Mouse (Mus musculus) WW6 (cell line): ENCODE results near the gene Rnf207.

Experiments
- DNase-seq: peaks from one replicate; pipeline ENCODE4 v3.0.0-alpha.2; 2013; ENCODE audit warnings: low read depth, low spot score

Gene Rnf207

DNA sequence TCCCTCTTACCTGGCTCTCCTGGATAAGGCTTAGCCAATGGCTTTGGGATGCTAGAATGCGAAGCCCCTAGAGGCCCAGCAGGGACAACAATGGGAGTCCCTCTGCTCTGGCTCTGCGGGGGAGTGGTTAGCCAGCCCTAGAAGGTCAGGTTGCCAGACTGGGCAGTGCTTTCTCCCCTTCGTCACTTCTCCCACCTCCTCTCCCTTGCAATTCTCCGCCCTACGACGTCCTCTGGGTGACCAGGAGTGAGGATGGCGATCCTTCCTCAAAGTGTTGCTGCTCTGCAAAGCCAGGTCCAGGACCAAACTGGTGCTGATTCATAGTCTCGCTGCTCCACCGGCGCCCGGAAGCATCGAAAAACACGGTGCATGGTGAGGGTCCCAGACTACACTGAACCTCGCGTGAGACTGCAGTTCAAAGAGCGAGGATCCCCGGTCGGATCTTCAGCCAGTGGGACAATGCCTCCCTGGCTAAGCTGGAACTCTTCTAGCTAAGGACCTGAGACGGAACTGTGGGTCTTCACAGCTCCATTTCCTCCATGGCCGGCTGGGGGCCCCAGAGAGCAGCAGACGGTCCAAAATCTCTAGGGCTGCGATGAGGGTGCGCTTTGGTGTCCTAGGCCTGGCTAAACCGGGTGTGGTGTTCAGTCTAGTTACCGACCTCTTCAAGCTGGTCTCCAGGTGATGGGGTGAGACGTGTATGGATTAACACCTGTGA is at the start of gene Rnf207:
Gene Rnf207, minus strand, starts transcription at position 477 of the 718 bp plus-strand sequence.
- no peak for DNase-seq

DNA sequence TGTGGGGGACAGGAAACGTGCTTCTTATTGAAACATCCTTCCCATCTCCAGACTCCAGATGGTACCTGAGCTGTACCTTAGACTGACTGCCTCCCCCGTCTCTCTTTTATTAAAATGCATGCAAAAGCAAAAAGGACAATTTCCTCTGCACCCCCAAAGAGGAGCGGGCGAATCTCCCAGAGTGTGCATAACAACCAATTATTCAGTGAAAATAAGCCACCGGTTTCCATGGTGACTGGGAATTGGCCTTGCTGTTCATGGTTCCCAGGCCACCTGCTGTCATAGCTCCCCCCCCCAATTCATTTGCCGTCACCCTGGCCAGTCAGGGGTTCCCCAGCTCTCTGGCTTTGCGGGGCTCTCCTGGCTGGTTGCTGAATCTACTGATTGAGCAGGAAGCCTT is 46.4 kb upstream of the Rnf207 start:
- DNase-seq: no peak

DNA sequence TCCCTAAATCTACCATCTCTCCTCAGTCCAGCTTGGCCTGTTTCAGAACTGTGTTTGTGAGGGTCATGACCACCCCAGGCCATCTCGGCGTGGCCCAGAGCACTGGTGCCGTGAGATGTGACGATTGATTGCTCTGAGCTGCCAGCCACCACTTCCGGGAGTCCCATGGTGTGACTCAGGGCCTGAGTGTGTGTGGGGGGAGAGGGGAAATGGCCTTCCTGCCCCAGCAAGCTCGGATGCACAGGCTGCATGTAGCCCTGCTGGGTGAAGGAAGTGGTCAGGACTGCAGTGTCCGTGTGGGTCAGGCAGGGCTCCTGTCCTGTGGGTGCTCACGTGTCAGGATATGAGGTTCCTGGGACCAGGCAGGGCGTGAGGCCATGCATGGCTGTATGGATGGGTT is 43.4 kb upstream of the Rnf207 start:
- DNase-seq: no peak

DNA sequence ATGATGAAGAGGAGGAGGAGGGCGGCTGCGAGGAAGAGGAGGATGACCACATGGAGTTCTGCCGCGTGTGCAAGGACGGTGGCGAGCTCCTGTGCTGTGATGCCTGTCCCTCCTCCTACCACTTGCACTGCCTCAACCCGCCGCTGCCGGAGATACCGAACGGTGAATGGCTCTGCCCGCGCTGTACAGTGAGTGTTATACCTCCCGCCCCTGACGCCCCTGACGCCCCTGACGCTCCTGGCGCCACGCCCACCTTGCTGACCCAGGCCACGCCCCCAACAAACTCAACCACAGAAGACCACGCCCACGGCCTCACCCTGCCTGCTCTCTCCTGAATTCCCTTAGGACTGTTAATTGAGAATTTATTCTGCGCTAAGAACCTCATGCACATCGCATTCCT is 42.1 kb upstream of the Rnf207 start:
- peak; percentile 73 for DNase-seq

DNA sequence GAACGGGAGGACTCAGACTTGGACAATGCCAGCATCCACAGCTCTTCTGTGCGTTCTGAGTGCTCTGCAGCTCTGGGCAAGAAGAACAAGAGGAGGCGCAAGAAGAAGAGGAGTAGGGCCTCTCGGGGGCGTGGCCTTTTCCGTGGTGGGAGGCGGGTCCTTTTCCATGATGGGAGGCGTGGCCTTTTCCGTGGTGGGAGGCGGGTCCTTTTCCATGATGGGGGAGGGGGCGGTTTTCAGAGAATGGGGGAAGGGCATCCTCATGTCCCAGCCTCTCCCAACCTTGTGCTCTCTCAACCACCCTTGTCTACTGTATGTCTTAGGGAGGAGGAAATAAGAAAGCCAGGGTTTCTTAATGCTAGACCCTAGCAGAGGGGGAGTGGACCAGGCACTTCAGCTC is 40.9 kb upstream of the Rnf207 start:
- no peak for DNase-seq

DNA sequence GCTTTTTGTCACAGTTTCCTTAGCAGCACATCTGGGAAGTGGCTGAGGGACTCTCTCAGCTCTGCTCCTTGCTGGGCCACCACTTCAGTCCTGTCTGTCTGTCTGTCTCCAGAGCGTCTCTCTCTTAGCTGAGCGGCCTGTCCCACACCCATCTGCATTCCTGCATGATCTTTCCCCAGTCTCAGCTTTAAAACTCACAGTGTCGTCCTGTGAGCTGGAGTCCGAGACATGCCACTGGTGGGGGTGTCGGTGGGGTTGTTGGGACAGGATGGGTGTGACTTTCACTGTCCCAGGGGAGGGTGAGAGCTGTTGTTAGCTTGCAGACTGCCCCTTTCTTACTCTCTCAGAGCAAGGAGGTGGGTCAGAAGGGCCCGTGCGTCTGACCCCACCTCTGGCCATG is 36.9 kb upstream of the Rnf207 start:
- no peak for DNase-seq

DNA sequence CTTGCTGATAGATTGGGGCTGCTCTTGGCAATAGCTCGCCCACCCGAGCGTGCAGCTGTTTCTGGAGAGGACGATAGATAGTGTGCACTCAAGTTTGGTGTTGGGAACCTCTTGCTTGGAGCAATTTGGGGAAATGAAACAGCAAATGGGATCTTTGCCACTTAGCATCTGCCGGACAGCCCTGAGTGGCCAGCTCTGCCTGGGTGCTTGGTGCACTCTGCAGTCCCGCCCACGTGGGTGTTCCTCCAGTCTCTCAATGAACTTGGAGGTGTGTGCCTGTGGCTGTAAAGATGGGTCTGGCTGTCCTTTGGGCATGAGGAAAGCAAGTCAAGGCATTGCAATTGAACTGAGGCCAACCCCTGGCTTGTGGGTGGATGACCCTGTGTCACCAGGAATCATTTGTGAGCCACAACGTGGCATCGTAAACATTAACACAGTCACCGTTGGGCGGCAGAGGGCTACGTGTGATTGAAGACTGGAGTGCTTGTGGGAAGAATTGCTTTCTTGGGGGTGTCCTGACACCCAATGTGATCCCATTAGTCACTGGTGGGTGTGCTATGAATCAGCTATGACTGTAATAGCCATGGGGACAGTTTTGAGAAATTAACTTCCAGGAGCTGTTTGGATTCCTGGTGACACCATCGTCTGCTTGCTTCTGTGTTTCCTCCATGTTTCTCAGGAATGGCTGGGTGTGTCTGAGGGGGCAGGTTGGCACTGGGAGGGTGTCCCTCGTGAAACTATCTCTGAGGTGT is 35.3 kb upstream of the Rnf207 start:
- no peak for DNase-seq

DNA sequence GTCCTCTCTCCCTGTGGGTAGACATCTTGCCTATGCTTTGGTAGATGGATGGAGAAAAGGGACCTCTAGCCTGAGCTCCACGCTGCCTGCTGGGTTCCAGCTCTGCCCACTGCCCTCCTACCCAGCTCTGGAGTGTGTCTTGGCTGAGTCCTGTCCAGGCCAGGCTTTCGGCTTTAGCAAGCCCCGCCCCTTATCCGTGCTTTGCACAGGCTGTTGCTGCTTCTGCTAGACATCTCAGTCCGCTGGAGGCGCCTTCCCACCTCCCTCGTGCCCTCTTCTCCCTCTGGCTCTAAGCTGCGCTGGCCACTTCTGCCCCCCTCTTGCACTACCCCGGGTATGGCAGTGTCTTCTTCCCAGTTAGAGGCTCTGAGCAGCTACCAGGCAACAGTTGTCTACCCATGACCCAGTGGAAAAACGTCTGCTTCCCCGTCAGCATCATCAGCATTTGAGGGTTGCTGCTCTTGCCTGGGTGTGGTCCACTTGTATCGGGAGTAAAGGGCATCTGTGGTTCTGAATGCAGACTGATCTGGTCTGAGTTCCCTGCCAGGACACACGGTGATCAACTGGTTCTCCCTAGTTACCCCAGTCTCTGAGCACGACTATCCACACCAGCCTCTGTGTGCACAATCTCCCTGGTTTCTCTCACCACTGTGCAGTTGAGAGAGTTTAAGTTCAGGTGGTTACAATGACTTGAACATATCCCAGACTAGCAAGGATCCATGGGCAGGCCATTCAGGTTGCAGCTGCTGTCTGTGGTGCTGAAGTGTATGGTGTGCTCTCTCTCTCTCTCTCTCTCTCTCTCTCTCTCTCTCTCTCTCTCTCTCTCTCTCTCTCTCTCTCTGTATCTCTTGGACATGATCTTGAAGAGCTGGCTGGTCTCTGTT is 32.9 kb upstream of the Rnf207 start:
- DNase-seq: no peak

DNA sequence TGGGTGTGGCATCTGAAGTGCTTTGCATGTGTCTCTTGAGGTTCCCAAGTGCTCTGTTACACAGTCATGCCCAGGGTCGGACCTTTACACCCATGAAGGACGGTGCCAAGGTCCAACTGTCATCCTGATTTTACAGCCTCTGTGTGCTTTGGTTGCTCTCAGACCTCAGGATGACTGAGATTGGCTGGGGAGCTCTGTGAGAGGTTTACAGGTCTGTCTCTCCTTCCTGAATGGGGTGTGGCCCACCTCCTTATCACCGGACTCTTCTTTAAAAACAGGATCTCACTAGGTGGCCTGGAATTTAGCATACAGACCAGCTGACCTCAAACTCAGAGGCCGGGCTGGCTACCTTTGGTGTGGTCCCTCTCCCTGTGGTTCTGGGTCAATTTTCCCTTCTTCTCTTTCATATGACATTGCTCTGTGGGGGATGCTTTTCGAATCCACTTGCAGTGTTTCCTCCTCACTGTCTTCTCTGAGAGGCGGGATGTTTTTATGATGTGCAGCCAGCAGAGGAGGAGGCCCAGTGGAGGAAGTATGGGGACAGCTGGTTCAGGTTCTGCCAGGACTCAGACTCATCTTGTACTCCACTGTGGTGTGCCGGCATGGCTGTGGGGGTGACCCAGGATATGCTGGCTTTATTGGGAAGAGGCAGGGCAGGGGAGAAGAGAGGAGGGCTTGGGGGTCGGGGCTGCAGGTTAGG is 32.1 kb upstream of the Rnf207 start:
- DNase-seq: no peak

DNA sequence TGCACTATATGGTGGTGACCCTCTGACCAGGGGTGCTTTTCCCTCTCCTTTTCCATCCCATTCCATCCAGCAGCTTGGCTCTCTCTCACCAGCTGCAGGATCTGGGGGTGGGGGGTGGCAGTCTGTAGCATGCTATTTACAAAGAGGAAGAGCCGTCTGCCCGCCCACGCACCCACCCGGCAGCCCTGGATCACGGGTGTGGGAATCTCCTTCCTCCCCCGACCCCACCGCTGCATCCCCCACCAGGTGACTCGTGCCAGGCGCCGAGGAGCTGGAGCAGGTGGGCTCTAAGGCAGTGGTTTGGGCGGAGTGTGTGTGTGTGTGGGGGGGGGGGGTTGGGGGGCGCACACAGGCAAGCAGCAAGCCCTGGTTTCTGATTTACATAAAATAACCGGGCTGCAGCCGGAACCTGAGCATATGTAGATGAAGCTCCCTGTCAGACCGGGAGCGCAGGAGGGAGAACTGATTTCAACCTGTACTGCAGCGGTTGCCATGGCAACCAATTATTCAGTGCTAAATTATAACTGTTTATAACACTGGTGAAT is 31.1 kb upstream of the Rnf207 start:
- DNase-seq: no peak

DNA sequence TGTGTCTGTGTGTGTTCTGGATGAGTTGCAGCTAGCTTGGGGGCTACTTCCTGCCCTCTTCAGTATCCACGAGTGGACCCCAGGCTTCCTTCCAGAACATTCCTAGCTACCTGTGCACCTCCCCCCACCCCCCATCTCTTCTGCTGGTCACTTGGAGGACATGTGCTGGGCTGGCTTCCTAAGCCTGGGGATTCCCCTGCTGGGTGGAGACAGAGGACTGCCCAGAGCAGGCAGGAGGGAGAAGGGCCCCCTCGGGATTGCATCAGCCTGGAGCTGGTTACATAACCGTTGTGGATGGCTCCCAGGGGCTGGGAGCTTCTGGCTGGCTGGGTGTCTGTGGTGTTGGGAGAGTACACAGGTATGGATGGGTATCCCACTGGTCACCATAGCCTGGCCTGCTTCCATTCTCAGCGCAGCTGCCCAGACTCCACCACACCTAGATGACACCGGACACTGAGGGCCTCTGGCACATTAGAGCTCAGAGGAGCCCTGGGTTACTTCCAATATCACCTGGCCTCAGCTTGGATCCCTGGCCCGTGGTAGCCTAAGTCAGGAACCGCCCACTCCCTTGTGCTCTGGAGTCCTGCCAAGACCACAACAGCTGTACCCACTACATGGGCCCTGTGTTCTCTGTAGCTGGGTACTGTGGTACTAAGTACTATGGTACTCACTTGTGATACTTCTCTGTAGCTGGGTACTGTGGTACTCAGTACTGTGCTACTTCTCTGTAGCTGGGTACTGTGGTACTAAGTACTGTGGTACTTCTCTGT is 26.5 kb upstream of the Rnf207 start:
- DNase-seq: no peak

DNA sequence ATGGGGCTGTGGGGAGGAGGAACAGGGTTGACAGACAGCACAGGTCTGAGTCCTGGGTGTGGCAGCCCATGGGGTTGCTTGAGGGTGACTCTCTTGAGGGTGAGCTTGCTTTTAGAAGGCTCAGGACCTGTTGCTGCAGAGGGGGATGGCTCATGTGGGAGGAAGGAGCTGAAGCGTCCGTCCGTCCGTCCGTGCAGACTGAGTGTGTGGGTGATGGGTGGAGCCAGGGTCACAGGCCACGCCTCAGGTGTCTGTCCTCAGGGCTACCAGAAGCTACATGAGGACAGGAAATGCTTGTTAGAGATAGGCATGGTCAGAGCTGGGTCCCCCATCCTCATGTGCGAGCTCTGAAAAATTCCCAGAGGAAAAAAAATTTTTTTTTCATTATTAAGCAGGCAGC is 25.9 kb upstream of the Rnf207 start:
- DNase-seq: no peak

DNA sequence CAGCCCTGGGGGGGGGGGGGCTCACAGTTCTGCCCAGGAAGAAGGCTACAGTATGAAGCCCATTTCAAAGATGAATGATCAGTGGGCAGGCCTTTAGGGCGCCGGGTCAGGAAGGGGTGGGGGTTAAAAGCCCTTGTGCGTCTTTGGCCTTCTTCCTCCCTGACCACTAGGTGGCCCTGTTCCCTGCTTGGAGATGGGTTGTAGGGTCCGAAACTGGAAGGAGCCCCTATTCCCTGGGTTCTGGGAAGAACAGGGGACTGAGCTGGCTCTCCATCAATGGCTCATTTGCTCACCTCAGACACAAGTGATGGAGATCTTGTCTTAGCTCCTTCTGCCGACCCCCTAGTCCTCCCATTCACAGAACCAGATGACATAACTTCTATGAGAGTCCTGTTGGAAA is 24.5 kb upstream of the Rnf207 start:
- DNase-seq: no peak

DNA sequence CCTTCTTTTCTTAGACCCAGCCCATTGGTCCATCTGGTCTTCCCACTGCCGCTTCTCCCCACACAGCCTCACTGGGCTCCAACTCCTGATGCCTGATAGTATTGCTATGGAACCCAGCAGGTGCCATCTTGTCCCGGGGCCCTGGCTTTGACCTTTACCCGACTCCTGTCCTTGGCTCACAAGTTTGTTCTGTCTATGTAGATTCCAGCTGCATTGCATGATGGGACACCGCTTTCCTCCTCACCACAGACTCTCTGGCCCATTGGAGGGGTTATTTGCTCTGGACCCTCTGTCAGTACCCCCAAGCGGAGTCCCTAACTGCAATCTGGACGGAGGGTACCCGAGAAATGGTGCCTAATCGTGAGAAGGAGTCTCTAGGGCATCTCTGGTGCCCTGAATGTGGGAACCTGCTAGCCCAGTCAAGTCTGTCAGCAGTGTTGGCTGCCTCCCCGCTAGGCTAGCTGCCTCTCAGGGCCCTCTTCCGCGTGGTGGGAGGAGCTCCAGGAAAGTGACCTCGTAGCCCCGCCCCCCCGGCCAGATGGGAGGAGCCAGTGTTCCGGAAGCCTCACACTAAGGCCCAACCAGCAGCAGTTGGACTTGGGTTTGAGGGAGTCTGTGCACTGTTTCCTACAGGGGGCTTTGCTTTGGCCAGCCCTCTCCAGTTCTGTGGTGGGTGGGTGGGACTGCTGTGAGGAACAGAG is 21.9 kb upstream of the Rnf207 start:
- no peak for DNase-seq

DNA sequence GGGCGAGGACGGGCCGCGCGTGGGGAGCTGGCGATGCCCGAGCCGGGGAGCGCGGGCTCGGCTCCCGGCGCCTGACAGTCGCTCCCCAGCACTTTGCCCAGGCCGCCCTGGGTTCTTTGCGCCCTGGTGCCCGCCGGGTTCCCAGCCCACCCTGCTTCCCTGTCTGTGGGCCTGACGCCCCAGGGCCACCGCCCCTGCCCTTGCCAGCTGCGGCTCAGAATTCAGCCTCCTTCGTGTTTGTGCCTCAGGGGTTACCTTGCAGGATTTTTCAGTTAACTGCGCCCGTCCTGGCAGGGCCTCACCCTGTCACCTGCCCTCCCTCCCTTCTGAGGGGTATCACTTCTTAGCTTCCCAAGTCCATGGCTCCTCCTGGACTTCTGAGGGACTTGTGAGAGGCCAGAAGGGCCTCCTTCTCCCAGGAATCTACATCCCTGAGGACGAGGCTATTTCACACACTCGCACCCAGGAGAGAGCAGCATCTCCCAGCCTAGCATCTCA is 20.5 kb upstream of the Rnf207 start:
- DNase-seq: no peak

DNA sequence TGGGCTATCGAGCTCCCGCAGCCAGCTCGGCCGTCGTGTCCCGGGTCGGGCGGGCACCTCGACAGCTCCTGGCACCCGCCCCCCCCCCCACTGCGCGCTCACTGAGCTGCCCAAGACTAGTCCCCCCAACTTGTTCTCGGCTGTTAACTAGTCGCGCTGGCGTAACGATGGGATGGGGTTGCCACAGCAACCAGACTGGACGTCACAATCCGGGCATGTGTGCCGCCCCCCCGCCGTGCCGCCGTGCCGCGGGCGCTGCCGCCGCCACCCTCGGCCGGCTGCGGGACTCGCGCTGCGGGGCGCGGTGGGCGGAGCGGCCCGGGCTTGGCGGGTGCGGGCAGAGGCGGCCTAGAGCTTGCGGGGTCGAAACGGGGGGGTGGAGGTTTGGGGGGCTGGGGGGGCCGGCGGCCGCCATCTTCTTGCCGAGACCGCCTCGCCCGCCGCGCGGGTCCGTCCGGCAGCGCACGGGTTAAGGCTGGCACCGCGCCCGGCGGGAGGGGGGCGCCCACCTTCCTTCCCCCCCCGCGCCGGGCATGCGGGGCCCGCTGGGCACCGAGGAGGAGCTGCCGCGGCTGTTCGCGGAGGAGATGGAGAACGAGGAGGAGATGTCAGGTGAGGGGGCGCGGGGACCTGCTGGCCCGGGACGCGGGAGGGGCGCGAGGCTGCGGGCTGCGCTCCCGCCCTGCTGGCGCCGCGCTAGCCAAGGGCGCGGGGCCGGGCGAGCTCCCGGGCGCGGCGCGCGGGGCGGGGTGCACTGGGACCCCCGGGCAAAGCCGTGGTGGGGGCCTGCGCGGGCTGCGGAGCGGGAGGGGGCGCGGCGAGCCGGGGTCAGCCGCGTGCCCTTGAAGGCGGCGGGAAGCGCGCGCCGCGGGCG is 19.9 kb upstream of the Rnf207 start, which contains the start of gene Chd5:
Gene Chd5, plus strand, starts transcription at position 233 of the 874 bp plus-strand sequence.
- no peak for DNase-seq

DNA sequence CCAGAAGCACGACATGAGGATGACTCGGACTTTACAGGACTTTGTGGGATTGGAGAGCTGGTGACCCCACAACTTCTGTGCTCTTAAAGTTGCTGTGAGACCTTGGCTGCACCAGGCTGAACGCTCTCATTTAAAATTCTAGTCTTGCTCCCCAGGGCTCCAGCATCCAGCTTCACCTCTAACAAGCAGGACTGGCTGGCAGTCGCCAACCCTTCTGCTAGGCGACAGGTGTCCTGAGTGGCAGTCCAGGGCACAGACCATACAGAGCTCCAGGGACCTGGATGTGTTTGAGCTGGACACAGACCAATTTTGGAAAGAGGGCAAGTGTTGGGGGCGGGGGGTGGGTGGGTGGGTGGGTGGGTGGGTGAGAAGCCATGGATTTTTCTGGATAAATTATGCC is 19.0 kb upstream of the Rnf207 start:
- no peak for DNase-seq

DNA sequence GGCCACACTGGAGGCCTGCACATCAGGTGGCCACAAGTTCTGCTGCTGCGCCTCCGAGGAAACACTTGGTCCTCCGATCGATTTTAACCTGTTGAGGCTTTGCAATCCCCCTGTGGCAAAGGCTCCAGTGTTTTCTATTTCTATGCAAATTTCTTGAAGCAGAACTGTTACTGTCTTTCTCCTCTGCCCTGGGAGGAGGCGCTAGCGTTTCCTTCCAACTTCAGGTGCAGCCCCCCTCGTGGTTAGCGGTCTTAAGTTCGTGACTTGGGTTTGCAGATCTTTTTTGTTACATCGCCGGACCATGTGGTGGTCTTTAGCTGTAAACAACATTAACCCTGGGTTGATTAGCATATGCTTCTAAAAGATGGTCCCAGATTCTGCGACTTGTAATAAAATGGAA is 14.8 kb upstream of the Rnf207 start:
- no peak for DNase-seq

DNA sequence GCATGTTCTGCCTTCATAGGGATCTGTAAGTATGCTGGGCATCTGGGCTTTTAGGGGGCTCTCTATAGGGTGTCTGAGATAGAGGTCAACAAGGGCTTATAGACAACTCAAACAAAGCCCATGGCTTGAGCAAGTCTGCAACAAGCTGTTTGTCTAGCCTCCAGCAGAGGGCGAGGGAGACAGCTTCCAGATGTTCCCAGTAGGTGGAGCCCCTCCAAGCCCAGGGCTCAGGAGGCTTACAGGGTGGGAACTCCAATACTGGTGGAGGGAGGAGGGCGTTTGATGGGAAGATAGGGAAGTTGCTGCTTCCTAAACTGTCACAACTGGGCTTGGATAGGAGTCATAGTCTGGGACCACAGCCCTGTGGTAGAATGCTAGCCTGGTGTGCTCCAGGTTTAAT is 14.2 kb upstream of the Rnf207 start:
- DNase-seq: no peak
